Mouse (Mus musculus) kidney, adult 2 months (tissue): Measurements from ENCODE around the gene Tshz2.

ENCODE experiments used
- CTCF ChIP-seq: fragments of 200-500 bp; conservative IDR thresholded peaks from 2 replicates; pipeline ENCODE4 v1.5.1; 2011; ENCODE audit warnings: low read depth, mild to moderate bottlenecking, control low read depth, low read length, moderate library complexity, mixed read lengths; ENCODE audit not compliant: insufficient read depth, insufficient read length
- POLR2A ChIP-seq: fragments of 200-500 bp; IDR thresholded peaks from one replicate; pipeline ENCODE4 v1.6.1; 2011; ENCODE audit warnings: low read depth, low read length, control low read depth

DNA sequence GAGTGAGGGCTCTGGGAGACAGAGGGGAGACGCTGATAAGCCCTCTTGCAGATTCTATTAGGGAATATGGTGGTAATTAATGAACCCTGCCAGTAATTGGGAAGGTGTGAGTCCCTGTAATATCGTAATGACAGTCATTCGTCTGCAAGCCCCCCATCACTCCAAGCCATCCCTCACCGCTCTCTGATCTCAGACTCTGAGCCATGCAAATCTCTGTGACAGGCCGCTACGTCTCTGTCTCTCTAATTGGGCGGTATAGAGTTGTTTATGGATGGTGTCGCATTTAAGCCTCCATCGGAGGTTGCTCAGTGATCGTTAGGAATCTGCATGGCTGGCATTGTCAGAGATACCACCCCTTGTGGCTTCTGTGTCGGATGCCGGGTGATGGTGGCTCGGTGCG is 407.0 kb downstream of the Tshz2 start:
- TF ChIP-seq CTCF (no peak), POLR2A (no peak)
